Mouse (Mus musculus): Measurements from ENCODE around the gene Cyp17a1.
A peak's percentile ranks its signal among the peaks of the same experiment; 100 is the strongest.

Gene Cyp17a1

GRCm38 (mm10) chr19:46672766-46673418, at the start of gene Cyp17a1:
Cyp17a1 (minus strand) TSS chr19:46673172.
- no peak for DNase-seq

- DNase-seq: no peak
Measured at GRCm38 (mm10) chr19:46718150-46718549, 45.2 kb upstream of the Cyp17a1 start.

GRCm38 (mm10) chr19:46715016-46715415, 42.0 kb upstream of the Cyp17a1 start:
- DNase-seq: no peak

- DNase-seq: no peak
Measured at GRCm38 (mm10) chr19:46714234-46714633, 41.3 kb upstream of the Cyp17a1 start.

- DNase-seq: no peak
Measured at GRCm38 (mm10) chr19:46710614-46711013, 37.6 kb upstream of the Cyp17a1 start.

GRCm38 (mm10) chr19:46707296-46708151, 34.6 kb upstream of the Cyp17a1 start, which contains the start of gene As3mt:
As3mt (plus strand) TSS chr19:46707458.
- DNase-seq: peak; percentile 68 to 78

- DNase-seq: no peak
Measured at GRCm38 (mm10) chr19:46706540-46707295, 33.7 kb upstream of the Cyp17a1 start.

GRCm38 (mm10) chr19:46705779-46706495, 33.0 kb upstream of the Cyp17a1 start:
- peak; percentile 15 to 23 for DNase-seq

- DNase-seq: no peak
Measured at GRCm38 (mm10) chr19:46701156-46701555, 28.2 kb upstream of the Cyp17a1 start.

- DNase-seq: no peak
Measured at GRCm38 (mm10) chr19:46699011-46699481, 26.1 kb upstream of the Cyp17a1 start.

GRCm38 (mm10) chr19:46697840-46698517, 25.0 kb upstream of the Cyp17a1 start:
- DNase-seq: no peak

- DNase-seq: no peak
Measured at GRCm38 (mm10) chr19:46696943-46697342, 24.0 kb upstream of the Cyp17a1 start.

- no peak for DNase-seq
Measured at GRCm38 (mm10) chr19:46696482-46696881, 23.5 kb upstream of the Cyp17a1 start.

- no peak for DNase-seq
Measured at GRCm38 (mm10) chr19:46693146-46693545, 20.2 kb upstream of the Cyp17a1 start.

GRCm38 (mm10) chr19:46691078-46691477, 18.1 kb upstream of the Cyp17a1 start:
- DNase-seq: no peak

GRCm38 (mm10) chr19:46690387-46690786, 17.4 kb upstream of the Cyp17a1 start:
- no peak for DNase-seq

- DNase-seq: peak; percentile 85 to 86
Measured at GRCm38 (mm10) chr19:46689460-46690372, 16.7 kb upstream of the Cyp17a1 start, which contains the start of gene Borcs7. Borcs7 (plus strand) TSS chr19:46689906.

- no peak for DNase-seq
Measured at GRCm38 (mm10) chr19:46679720-46680383, 6.9 kb upstream of the Cyp17a1 start.

GRCm38 (mm10) chr19:46675641-46676040, 2.7 kb upstream of the Cyp17a1 start:
- DNase-seq: no peak

GRCm38 (mm10) chr19:46670691-46671090, 2.3 kb downstream of the Cyp17a1 start:
- DNase-seq: peak; percentile 52 to 56

Data from thymus, postnatal 36 days (tissue).